Mouse (Mus musculus) MEL (cell line): ENCODE data around the gene Zdhhc12.

Experiments used
- CTCF ChIP-seq, 3 experiments: IDR thresholded peaks in 2 of 3; conservative IDR thresholded peaks in 1 of 3; 2 replicates each; pipeline ENCODE4 v1.5.1; 2011 to 2012; ENCODE audit warnings: low read length in 3 of 3, low read depth in 2 of 3, mild to moderate bottlenecking in 2 of 3, improper control_type of control experiment in 1 of 3, inconsistent platforms in 1 of 3, mixed read lengths in 1 of 3, moderate library complexity in 1 of 3; ENCODE audit not compliant: control insufficient read depth in 1 of 3, insufficient read depth in 1 of 3, poor library complexity in 1 of 3, severe bottlenecking in 1 of 3
- ELF1 ChIP-seq: IDR thresholded peaks from 2 replicates; pipeline ENCODE4 v1.6.1; 2014; ENCODE audit warnings: low read depth, mild to moderate bottlenecking, inconsistent platforms, low read length, improper control_type of control experiment, moderate library complexity
- GATA1 ChIP-seq: IDR thresholded peaks from 2 replicates; pipeline ENCODE4 v1.6.1; 2011; ENCODE audit warnings: low read depth, low read length, improper control_type of control experiment
- HCFC1 ChIP-seq: IDR thresholded peaks from 2 replicates; pipeline ENCODE4 v1.6.1; 2012; ENCODE audit warnings: low read depth, mild to moderate bottlenecking, inconsistent platforms, low read length, improper control_type of control experiment, moderate library complexity
- MEF2A ChIP-seq: IDR thresholded peaks from 2 replicates; pipeline ENCODE4 v1.6.1; 2014; ENCODE audit warnings: low read depth, mild to moderate bottlenecking, inconsistent platforms, low read length, improper control_type of control experiment; ENCODE audit not compliant: poor library complexity, insufficient replicate concordance, severe bottlenecking; ENCODE audit errors: extremely low read depth
- POLR2A ChIP-seq, 2 experiments: IDR thresholded peaks; 2 replicates each; pipeline ENCODE4 v1.6.1; 2011 to 2012; ENCODE audit warnings: low read length in 2 of 2, mild to moderate bottlenecking in 2 of 2, control low read depth in 1 of 2, improper control_type of control experiment in 1 of 2, low read depth in 1 of 2, moderate library complexity in 1 of 2; ENCODE audit not compliant: control insufficient read depth in 1 of 2, insufficient read depth in 1 of 2, poor library complexity in 1 of 2
- POLR2AphosphoS5 ChIP-seq: IDR thresholded peaks from 2 replicates; pipeline ENCODE4 v1.6.1; 2012; ENCODE audit warnings: low read depth, borderline replicate concordance, mild to moderate bottlenecking, inconsistent platforms, low read length, moderate library complexity, mixed read lengths
- TCF12 ChIP-seq: IDR thresholded peaks from 2 replicates; pipeline ENCODE4 v1.6.1; 2014; ENCODE audit warnings: low read depth, mild to moderate bottlenecking, inconsistent platforms, low read length, improper control_type of control experiment, moderate library complexity
- ZC3H11A ChIP-seq: IDR thresholded peaks from 2 replicates; pipeline ENCODE4 v1.6.1; 2012; ENCODE audit warnings: low read depth, mild to moderate bottlenecking, inconsistent platforms, low read length, improper control_type of control experiment
- ZNF384 ChIP-seq: IDR thresholded peaks from 2 replicates; pipeline ENCODE4 v1.6.1; 2012; ENCODE audit warnings: low read depth, mild to moderate bottlenecking, inconsistent platforms, low read length, improper control_type of control experiment

GRCm38 (mm10) chr2:30095882-30096527 is 2.6 kb upstream of the Zdhhc12 start:
- TF ChIP-seq HCFC1 (no peak), CTCF (IDR thresholded peaks at IDR 0.05 in 2 of 3, conservative IDR thresholded peaks at IDR 0.05 in 1 of 3; ENCODE audit: control insufficient read depth in 1 of 3, insufficient read depth in 1 of 3, low read depth in 2 of 3, low read length in 3 of 3, poor library complexity in 1 of 3, severe bottlenecking in 1 of 3) (peak; percentile 64 to 79 (median 74)), POLR2AphosphoS5 (no peak), ZNF384 (no peak), ELF1 (no peak), GATA1 (no peak), POLR2A (IDR thresholded peaks at IDR 0.05; ENCODE audit: control insufficient read depth in 1 of 2, insufficient read depth in 1 of 2, low read depth in 1 of 2, low read length in 2 of 2, poor library complexity in 1 of 2) (peak in 1 of 2 experiments; percentile 46; a peak in 2 of 4 replicates), MEF2A (no peak), ZC3H11A (peak; percentile 57; the same call in 1 of the 2 replicates), TCF12 (no peak)
